Mouse (Mus musculus) liver, embryonic 14.5 days (tissue): ENCODE measurements around the gene Gng11.

Experiments
- CTCF ChIP-seq: IDR thresholded peaks from 2 replicates; pipeline ENCODE4 v1.5.1; 2016; ENCODE audit warnings: antibody characterized with exemption, low read depth, control low read depth
- EP300 ChIP-seq: IDR thresholded peaks from 2 replicates; pipeline ENCODE4 v1.6.1; 2016; ENCODE audit warnings: antibody characterized with exemption, low read depth

DNA sequence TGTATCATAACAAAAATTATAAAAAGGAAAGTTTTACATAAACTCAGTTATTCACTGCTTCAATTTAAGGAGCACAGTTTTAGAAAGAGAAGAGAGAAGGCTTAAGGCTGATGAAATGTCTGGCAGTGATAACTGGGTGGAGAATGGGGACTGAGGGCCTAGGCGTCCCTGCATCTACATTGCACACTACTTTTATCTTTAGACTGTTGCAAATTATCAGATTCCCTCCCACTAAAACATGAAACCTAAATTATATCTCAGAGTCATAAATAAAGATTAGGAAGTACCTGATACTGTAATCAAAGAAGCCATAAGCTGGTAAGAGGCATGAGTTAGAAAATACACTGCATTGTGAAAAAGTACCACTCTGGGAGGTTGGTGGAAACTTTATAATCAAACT lies 38.1 kb downstream of the Gng11 start:
- no peak for TF ChIP-seq CTCF
- no peak for TF ChIP-seq EP300
